Mouse (Mus musculus) C2C12 (cell line): ENCODE data around the gene Actr6. TPM values are rescaled to one million over a fixed set of nuclear protein-coding genes. Genes with fewer than 3 reads are reported as not detected.

ENCODE experiments used
- H3K27me3 ChIP-seq: one replicate; pipeline ENCODE4 v1.6.1; 2011; ENCODE audit not compliant: control insufficient read depth, insufficient read depth, insufficient read length
- H3K36me3 ChIP-seq: one replicate; pipeline ENCODE4 v1.6.1; 2011; ENCODE audit not compliant: control insufficient read depth, insufficient read depth
- H3K4me3 ChIP-seq: one replicate; pipeline ENCODE4 v1.5.1; 2011; ENCODE audit warnings: mild to moderate bottlenecking, control low read depth; ENCODE audit not compliant: poor library complexity, insufficient read depth, severe bottlenecking
- H3K79me2 ChIP-seq: one replicate; pipeline ENCODE4 v1.6.1; 2011; ENCODE audit not compliant: control insufficient read depth, insufficient read depth
- H3K79me3 ChIP-seq: one replicate; pipeline ENCODE4 v1.6.1; 2011; ENCODE audit warnings: low read depth, control low read depth
- H3ac ChIP-seq: one replicate; pipeline ENCODE3; 2011; ENCODE audit warnings: low read depth; ENCODE audit not compliant: control insufficient read depth, insufficient read length
- CEBPB ChIP-seq: IDR thresholded peaks from one replicate; pipeline ENCODE4 v1.6.1; 2011; ENCODE audit warnings: low read depth, mild to moderate bottlenecking, control low read depth, moderate library complexity
- CTCF ChIP-seq: IDR thresholded peaks from one replicate; pipeline ENCODE4 v1.5.1; 2011; ENCODE audit not compliant: control insufficient read depth, insufficient read depth, insufficient read length
- FOSL1 ChIP-seq: IDR thresholded peaks from one replicate; pipeline ENCODE4 v1.8.0; 2011; ENCODE audit warnings: mild to moderate bottlenecking, low read length; ENCODE audit not compliant: poor library complexity, insufficient read depth, severe bottlenecking
- MAX ChIP-seq: IDR thresholded peaks from one replicate; pipeline ENCODE4 v1.6.1; 2011; ENCODE audit warnings: mild to moderate bottlenecking, control low read depth
- MYOD1 ChIP-seq: IDR thresholded peaks from one replicate; pipeline ENCODE4 v1.6.1; 2011; ENCODE audit warnings: low read depth; ENCODE audit not compliant: control insufficient read depth, insufficient read length
- MYOG ChIP-seq: IDR thresholded peaks from one replicate; pipeline ENCODE4 v1.6.1; 2011; ENCODE audit not compliant: control insufficient read depth, insufficient read length; ENCODE audit errors: extremely low read depth
- USF1 ChIP-seq: IDR thresholded peaks from one replicate; pipeline ENCODE4 v1.6.1; 2011; ENCODE audit warnings: low read depth, mild to moderate bottlenecking, control low read depth, moderate library complexity
- long read RNA-seq, 2 experiments: library from polyadenylated mRNA; unstranded; transcript quantifications; one replicate each; pipeline ENCODE4 v2.0.0; 2019 to 2020
- polyA plus RNA-seq: library from polyadenylated mRNA; unstranded; fragments of >200 nt; fragmentation: generic; extraction: Trizol; gene quantifications from one replicate; pipeline ENCODE4 v1.2.1, GENCODE M21; 2012; ENCODE audit warnings: missing spikeins

The Actr6 gene
- polyA plus RNA-seq = 4.2 TPM
- long read RNA-seq, experiment 1, transcript Actr6-201 (11 exons, 1,705 nt) = major isoform, 16 of 20 reads
- long read RNA-seq, experiment 1, partial matches to known transcripts = 1 of 20 reads
- long read RNA-seq, experiment 1, other reads (novel, unspliced or antisense) = 3 of 20 reads
- long read RNA-seq, experiment 2, transcript Actr6-201 (11 exons, 1,705 nt) = major isoform, 45 of 53 reads
- long read RNA-seq, experiment 2, partial matches to known transcripts = 1 of 53 reads
- long read RNA-seq, experiment 2, other reads (novel, unspliced or antisense) = 7 of 53 reads

- TF ChIP-seq MAX = peak; percentile 90
- TF ChIP-seq MYOD1 = no peak
- TF ChIP-seq MYOG = no peak
- no peak for TF ChIP-seq FOSL1
- no peak for TF ChIP-seq CTCF
- no peak for TF ChIP-seq USF1
- TF ChIP-seq CEBPB = no peak
- peak within 1 kb of the TSS; percentile 94 for H3ac ChIP-seq
- H3K4me3 ChIP-seq = peak within 1 kb of the TSS; percentile 67
- H3K79me2 ChIP-seq = peaks cover 29% of the 10 kb centered on the region
- peaks cover 11% of the 10 kb centered on the region for H3K79me3 ChIP-seq
- H3K36me3 ChIP-seq = peaks cover 7% of the 10 kb centered on the region
- no peaks in the 10 kb centered on the region for H3K27me3 ChIP-seq
Measured at GRCm38 (mm10) chr10:89732001-89732794, at the start of gene Actr6. Gene Actr6, minus strand, starts transcription at chr10:89732295.

- peaks cover 20% of the 10 kb centered on the region for H3K79me2 ChIP-seq
- H3K36me3 ChIP-seq = peaks cover 20% of the 10 kb centered on the region
- peak; percentile 15 for TF ChIP-seq MAX
- TF ChIP-seq MYOD1 = no peak
Measured at GRCm38 (mm10) chr10:89776029-89776428, 43.9 kb upstream of the Actr6 start.

GRCm38 (mm10) chr10:89771894-89772293 lies 39.8 kb upstream of the Actr6 start:
- Histone ChIP-seq H3K36me3 (peaks cover 4% of the 10 kb centered on the region), H3K79me2 (peaks cover 62% of the 10 kb centered on the region), H3K27me3 (no peaks in the 10 kb centered on the region), H3ac (no peak overlapping the region), H3K79me3 (peaks cover 46% of the 10 kb centered on the region), H3K4me3 (no peak overlapping the region)
- TF ChIP-seq USF1 (no peak), MAX (no peak), MYOD1 (no peak), FOSL1 (no peak), CEBPB (no peak), MYOG (no peak), CTCF (no peak)

More at GRCm38 (mm10) chr10:89776029-89776428, 43.9 kb upstream of the Actr6 start:
- no peaks in the 10 kb centered on the region for H3K27me3 ChIP-seq
- H3ac ChIP-seq = no peak overlapping the region
- no peak overlapping the region for H3K4me3 ChIP-seq
- peaks cover 15% of the 10 kb centered on the region for H3K79me3 ChIP-seq

- Histone ChIP-seq H3K36me3 (no peaks in the 10 kb centered on the region), H3K79me2 (peaks cover 83% of the 10 kb centered on the region), H3ac (no peak overlapping the region), H3K4me3 (no peak overlapping the region), H3K27me3 (no peaks in the 10 kb centered on the region), H3K79me3 (peaks cover 59% of the 10 kb centered on the region)
- no peak for TF ChIP-seq CTCF
- TF ChIP-seq MAX = no peak
- no peak for TF ChIP-seq CEBPB
- no peak for TF ChIP-seq MYOD1
- no peak for TF ChIP-seq USF1
- no peak for TF ChIP-seq MYOG
- TF ChIP-seq FOSL1 = no peak
Measured at GRCm38 (mm10) chr10:89769096-89769495, 37.0 kb upstream of the Actr6 start.

- Histone ChIP-seq H3K79me3 (peaks cover 64% of the 10 kb centered on the region), H3K27me3 (no peaks in the 10 kb centered on the region), H3ac (no peak overlapping the region), H3K79me2 (peaks cover 89% of the 10 kb centered on the region), H3K4me3 (no peak overlapping the region), H3K36me3 (no peaks in the 10 kb centered on the region)
- TF ChIP-seq USF1 (no peak), CTCF (no peak), CEBPB (no peak), MAX (no peak), MYOD1 (no peak), FOSL1 (no peak), MYOG (no peak)
Measured at GRCm38 (mm10) chr10:89768352-89769020, 36.4 kb upstream of the Actr6 start.
